Mouse (Mus musculus): ENCODE measurements around the gene Slc25a19.
A peak's percentile ranks its signal among the peaks of the same experiment; 100 is the strongest.

DNA sequence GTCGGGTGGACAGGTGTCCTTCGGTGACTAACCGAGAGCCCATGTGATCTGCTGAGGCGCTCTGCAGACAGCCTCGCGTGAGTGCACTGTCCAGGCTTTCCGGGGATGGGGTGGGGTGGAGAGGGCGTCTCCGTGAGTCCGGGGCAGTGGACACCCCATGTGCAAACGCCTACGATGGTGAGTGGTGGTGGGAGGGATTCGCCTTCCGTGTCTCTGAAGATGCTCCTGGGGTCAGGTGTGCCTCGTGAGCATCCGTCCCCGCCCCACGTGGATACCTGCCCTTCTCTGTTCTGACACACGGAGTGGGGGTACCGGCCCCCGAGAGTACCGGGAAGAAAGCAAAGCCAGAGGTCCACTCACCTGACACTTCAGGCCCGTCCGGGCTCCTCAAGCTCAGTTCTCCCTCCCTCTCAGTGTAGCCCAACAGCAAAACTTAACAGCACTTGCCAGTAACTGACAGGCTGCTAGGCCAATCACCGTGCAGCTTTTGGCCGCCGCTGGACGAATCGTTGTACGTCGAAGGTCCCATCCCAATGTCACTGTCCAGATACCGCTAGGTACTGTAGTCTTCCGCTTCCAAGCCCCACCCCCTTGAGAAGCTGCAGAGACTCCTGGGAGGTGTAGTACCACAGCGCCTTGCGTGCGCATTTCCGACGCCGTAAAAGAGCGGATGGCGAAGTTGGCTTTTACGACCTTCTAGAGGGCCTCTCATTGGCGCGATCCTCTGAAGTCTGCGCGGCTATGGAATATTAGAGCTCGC is at the start of gene Slc25a19:
- TF ChIP-seq POLR2A (IDR thresholded peaks at IDR 0.05; ENCODE audit: borderline replicate concordance, control insufficient read depth, low read depth, low read length) (peak; percentile 57; the same call in 1 of the 2 replicates), CTCF (IDR thresholded peaks at IDR 0.05; ENCODE audit: control insufficient read depth, insufficient read depth, low read length) (no peak)

Data from bone marrow, adult 2 months (tissue).